Mouse (Mus musculus) olfactory bulb, adult 2 months (tissue): ENCODE data around the gene Tgfbr2.

Experiments
- CTCF ChIP-seq: fragments of 200-500 bp; IDR thresholded peaks from 2 replicates; pipeline ENCODE4 v1.5.1; 2012; ENCODE audit warnings: low read depth, mild to moderate bottlenecking, low read length, moderate library complexity; ENCODE audit not compliant: insufficient read depth
- POLR2A ChIP-seq: fragments of 200-500 bp; IDR thresholded peaks from 2 replicates; pipeline ENCODE4 v1.6.1; 2012; ENCODE audit warnings: mild to moderate bottlenecking, low read depth, low read length, moderate library complexity; ENCODE audit not compliant: insufficient read depth

DNA sequence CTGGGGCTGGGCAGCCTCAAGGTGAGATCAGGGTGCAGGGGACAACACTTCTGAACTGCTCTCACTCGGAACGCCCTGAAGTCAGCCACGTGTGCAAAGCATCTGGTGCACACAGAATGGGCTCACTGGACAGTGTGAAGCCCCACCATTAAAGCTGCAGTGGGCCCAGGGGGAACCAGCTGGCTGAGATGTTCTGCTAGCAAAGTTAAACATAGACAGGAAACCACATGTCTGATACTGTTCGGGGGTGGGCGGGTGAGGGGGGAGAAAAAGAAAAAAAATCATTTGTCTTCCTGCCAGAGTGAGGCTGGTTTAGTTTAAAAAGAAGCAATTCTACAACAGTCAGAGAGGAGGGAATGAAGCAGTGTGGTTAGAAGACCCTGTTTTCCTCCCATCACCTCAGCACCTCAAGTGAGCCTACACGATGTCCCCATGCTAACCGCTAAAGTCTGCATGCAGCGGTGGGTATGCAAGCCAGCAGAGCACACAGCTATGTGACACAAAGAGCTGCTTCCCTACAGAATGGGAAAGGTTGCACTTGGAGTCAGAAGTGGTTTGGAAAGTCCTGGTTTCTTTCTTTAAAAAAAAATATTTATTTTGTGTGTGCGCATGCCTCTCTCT, 52.1 kb downstream of the Tgfbr2 start:
- TF ChIP-seq CTCF: no peak
- no peak for TF ChIP-seq POLR2A
